Mouse (Mus musculus) stomach, embryonic 16.5 days (tissue): ENCODE data around the gene Zfp174. TPM values are rescaled to one million over a fixed set of nuclear protein-coding genes. Genes with fewer than 3 reads are reported as not detected.

Experiments used
- ATAC-seq: fragments of 200-750 bp; cut with Nextera tagmentation; 2 replicates; pipeline ENCODE4 v1.8.0; 2017; ENCODE audit warnings: moderate number of reproducible peaks, moderate TSS enrichment; ENCODE audit not compliant: insufficient read depth, low FRiP score
- H3K27ac ChIP-seq: fragments of 300-500 bp; sonication (generic); 2 replicates; pipeline ENCODE4 v1.5.1; 2014; ENCODE audit warnings: low read length
- H3K27me3 ChIP-seq: fragments of 300-500 bp; sonication (generic); 2 replicates; pipeline ENCODE4 v1.6.1; 2014; ENCODE audit warnings: low read length, control low read depth, mixed read lengths; ENCODE audit not compliant: control insufficient read depth, insufficient read depth
- H3K36me3 ChIP-seq: fragments of 300-500 bp; sonication (generic); 2 replicates; pipeline ENCODE4 v1.6.1; 2014; ENCODE audit warnings: low read length; ENCODE audit not compliant: control insufficient read depth, insufficient read depth
- H3K4me1 ChIP-seq: fragments of 300-500 bp; sonication (generic); 2 replicates; pipeline ENCODE4 v1.6.1; 2014; ENCODE audit warnings: low read length, control low read depth, mixed read lengths; ENCODE audit not compliant: control insufficient read depth, insufficient read depth
- H3K4me2 ChIP-seq: fragments of 300-500 bp; sonication (generic); 2 replicates; pipeline ENCODE4 v1.6.1; 2014; ENCODE audit warnings: low read depth, low read length, mixed read lengths
- H3K4me3 ChIP-seq: fragments of 300-500 bp; sonication (generic); replicated peaks from 2 replicates; pipeline ENCODE4 v1.5.1; 2014; ENCODE audit warnings: mild to moderate bottlenecking, low read length
- H3K9ac ChIP-seq: fragments of 300-500 bp; sonication (generic); 2 replicates; pipeline ENCODE4 v1.6.1; 2014; ENCODE audit warnings: low read length
- H3K9me3 ChIP-seq: fragments of 300-500 bp; sonication (generic); replicated peaks from 2 replicates; pipeline ENCODE4 v1.6.1; 2016; ENCODE audit warnings: low read length, control low read depth; ENCODE audit not compliant: control insufficient read depth
- WGBS: fragments of 180-500 bp; shearing (Covaris S2); extraction: QIAGEN DNeasy Blood & Tissue Kit; methylation state at CpG from one replicate; pipeline ENCODE4 v1.1.7; 2014; 5-methylcytosine and 5-hydroxymethylcytosine counted together
- polyA plus RNA-seq: library from polyadenylated mRNA; unstranded; fragments of >200 nt; fragmentation: Nextera tagmentation; extraction: Ambion mirVana; gene quantifications from 2 replicates; pipeline ENCODE4 v1.2.1, GENCODE M21; 2015

Zfp174 gene
- polyA plus RNA-seq, 1 experiment from 2014 or later = 1.3 TPM

GRCm38 (mm10) chr16:3896046-3896445 lies 49.0 kb downstream of the Zfp174 start:
- no peak overlapping the region for H3K4me3 ChIP-seq
- H3K36me3 ChIP-seq = peaks cover 11% of the 10 kb centered on the region; the same call in 1 of the 2 replicates
- H3K9me3 ChIP-seq = no peaks in the 10 kb centered on the region
- 83% methylated on average over 6 of the region's 6 CpGs for WGBS
- no peak for ATAC-seq
- H3K4me2 ChIP-seq = no peak overlapping the region
- H3K27ac ChIP-seq = no peak overlapping the region
- no peaks in the 10 kb centered on the region for H3K27me3 ChIP-seq
- H3K9ac ChIP-seq = no peak overlapping the region
- H3K4me1 ChIP-seq = no peaks in the 10 kb centered on the region

GRCm38 (mm10) chr16:3896553-3896952 lies 49.5 kb downstream of the Zfp174 start:
- no peak overlapping the region for H3K27ac ChIP-seq
- peaks cover 16% of the 10 kb centered on the region; the same call in 1 of the 2 replicates for H3K36me3 ChIP-seq
- 92% methylated on average over 1 of the region's 1 CpGs for WGBS
- H3K9ac ChIP-seq = no peak overlapping the region
- no peaks in the 10 kb centered on the region for H3K4me1 ChIP-seq
- ATAC-seq = no peak
- H3K27me3 ChIP-seq = no peaks in the 10 kb centered on the region
- H3K4me2 ChIP-seq = no peak overlapping the region
- H3K9me3 ChIP-seq = no peaks in the 10 kb centered on the region
- no peak overlapping the region for H3K4me3 ChIP-seq

GRCm38 (mm10) chr16:3907471-3907870 lies 60.4 kb downstream of the Zfp174 start:
- WGBS = 78% methylated on average over 2 of the region's 2 CpGs
- no peak for ATAC-seq

More at GRCm38 (mm10) chr16:3907471-3907870, 60.4 kb downstream of the Zfp174 start:
- H3K9ac ChIP-seq = no peak overlapping the region
- H3K4me2 ChIP-seq = no peak overlapping the region
- peaks cover 6% of the 10 kb centered on the region; the same call in 1 of the 2 replicates for H3K4me1 ChIP-seq
- H3K27ac ChIP-seq = no peak overlapping the region
- no peak overlapping the region for H3K4me3 ChIP-seq
- H3K36me3 ChIP-seq = peaks cover 11% of the 10 kb centered on the region
- H3K9me3 ChIP-seq = no peaks in the 10 kb centered on the region
- no peaks in the 10 kb centered on the region for H3K27me3 ChIP-seq

Other genes with a start within 250 kb of the Zfp174 start
- gene Mefv, start 129.2 kb upstream of the Zfp174 start, polyA plus RNA-seq = 0.18 and 0.20 TPM in 2 replicates
- gene Zfp263, start 103.2 kb upstream of the Zfp174 start, polyA plus RNA-seq = 44.6 and 45.4 TPM in 2 replicates
- not detected in 2 replicates for gene Olfr15, start 16.4 kb upstream of the Zfp174 start, polyA plus RNA-seq
- 41.8 and 42.3 TPM in 2 replicates for gene Naa60, start 25.1 kb downstream of the Zfp174 start, polyA plus RNA-seq
- gene Zfp597, start 37.3 kb downstream of the Zfp174 start, polyA plus RNA-seq = 7.2 and 7.5 TPM in 2 replicates
- 2.4 and 2.5 TPM in 2 replicates for gene Gm20695, start 37.4 kb downstream of the Zfp174 start, polyA plus RNA-seq
- 4.9 and 6.2 TPM in 2 replicates for gene 1700037C18Rik, start 61.4 kb downstream of the Zfp174 start, polyA plus RNA-seq
- gene Cluap1, start 61.5 kb downstream of the Zfp174 start, polyA plus RNA-seq = 21.1 and 21.5 TPM in 2 replicates
- gene Nlrc3, start 129.4 kb downstream of the Zfp174 start, polyA plus RNA-seq = 0.71 and 0.99 TPM in 2 replicates
- gene Slx4, start 156.5 kb downstream of the Zfp174 start, polyA plus RNA-seq = 17.2 and 17.4 TPM in 2 replicates
- 4.2 and 4.6 TPM in 2 replicates for gene Dnase1, start 189.7 kb downstream of the Zfp174 start, polyA plus RNA-seq
- gene Trap1, start 230.6 kb downstream of the Zfp174 start, polyA plus RNA-seq = 92.2 and 101 TPM in 2 replicates